Mouse (Mus musculus): ENCODE measurements around the gene Csrnp2. TPM values are rescaled to one million over a fixed set of nuclear protein-coding genes. Genes with fewer than 3 reads are reported as not detected.
"Not testable (repeated sequence)": the region's sequence is repeated elsewhere in the genome, so short reads cannot be mapped to it uniquely, and the experiment has no call there.

Csrnp2 gene
- total RNA-seq (2021): 10 to 100 TPM; 34.5 to 34.7 TPM
- long read RNA-seq, full-length matches to known transcripts: 2 of 6 reads
- long read RNA-seq, partial matches to known transcripts: 4 of 6 reads
- long read RNA-seq, other reads (novel, unspliced or antisense): 0 of 6 reads

DNA sequence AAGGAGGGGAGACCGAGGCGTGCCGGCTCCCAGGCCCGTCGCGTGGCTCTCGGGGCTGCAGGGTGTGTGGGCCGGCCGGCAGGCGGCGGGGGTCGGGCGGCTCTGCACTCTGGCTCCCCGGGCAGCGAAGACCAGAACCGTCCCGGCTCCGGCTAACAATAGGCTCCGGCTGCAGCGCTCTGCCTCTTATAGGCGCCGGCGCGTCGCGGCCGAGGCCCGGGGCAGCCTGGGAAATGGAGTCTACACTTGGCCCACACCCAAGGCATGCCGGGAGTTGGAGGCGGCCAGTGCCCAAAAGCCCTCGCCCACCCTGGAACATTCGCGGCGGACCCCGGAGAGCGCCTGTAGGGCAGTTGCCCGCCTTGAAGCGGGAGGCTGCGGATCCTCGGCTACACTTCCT is at the start of gene Csrnp2:
TSS of gene Csrnp2 (minus strand) at position 387 of the 400 bp plus-strand sequence.
- peak; percentile 94 to 97 for DNase-seq (ENCODE audit: low spot score in 2 of 2)

DNA sequence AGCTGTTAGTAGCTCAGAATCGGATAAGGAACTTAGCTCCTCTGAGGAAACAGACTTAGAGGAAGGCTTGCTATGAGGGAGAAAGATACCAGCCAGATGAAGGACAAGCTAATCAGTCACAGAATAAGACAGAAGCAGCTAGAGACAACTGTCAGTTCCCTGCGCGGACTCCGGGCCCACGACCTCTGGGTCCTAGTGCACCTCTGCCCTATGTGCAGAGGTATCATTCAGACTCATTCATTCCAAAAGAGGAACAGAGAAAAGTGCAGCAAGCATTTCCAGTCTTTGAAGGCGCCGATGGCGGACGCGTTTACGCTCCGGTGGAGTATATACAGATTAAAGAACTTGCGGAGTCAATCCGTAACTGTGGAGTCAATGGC is 48.4 kb upstream of the Csrnp2 start:
- not testable (repeated sequence) for DNase-seq (ENCODE audit: low spot score in 2 of 2)

DNA sequence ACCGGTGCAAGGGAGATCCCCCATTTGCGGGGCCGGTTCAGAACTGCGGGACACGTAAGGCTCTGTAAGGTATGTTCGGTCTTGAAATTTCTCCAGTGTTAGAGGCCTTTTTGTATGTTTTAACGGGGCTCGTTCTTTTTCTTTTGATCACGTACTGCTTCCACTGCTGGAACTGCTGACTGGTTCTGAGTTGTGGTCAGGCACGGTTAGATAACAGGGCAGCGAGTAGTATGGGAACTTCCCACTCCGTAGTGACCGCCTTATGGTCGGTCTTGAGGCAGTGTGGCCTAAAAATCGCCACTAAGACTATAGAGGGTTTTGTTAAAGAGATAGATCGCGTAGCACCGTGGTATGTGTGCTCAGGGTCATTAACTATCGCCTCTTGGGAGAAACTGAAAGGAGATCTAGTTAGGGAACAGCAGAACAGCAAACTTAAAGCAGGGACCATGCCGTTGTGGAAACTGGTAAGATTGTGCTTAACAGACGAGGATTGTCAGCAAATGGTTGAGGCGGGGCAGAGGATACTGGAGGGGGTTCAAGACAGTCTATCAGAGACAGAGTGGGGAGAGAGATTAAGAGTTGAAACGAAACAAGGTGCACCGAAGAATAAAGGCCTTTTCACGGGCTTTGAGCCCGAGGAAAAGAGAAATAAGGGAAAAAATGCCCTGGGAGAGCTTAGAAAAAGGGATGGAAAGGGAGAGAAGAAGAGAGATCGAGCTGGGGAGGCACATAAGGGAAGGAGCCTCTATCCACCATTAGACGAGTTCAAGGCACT is 47.8 kb upstream of the Csrnp2 start:
- not testable (repeated sequence) for DNase-seq (ENCODE audit: low spot score in 2 of 2)

GRCm38 (mm10) chr15:100541426-100541825 is 46.1 kb upstream of the Csrnp2 start:
- no peak for DNase-seq (ENCODE audit: low spot score in 2 of 2)

DNA sequence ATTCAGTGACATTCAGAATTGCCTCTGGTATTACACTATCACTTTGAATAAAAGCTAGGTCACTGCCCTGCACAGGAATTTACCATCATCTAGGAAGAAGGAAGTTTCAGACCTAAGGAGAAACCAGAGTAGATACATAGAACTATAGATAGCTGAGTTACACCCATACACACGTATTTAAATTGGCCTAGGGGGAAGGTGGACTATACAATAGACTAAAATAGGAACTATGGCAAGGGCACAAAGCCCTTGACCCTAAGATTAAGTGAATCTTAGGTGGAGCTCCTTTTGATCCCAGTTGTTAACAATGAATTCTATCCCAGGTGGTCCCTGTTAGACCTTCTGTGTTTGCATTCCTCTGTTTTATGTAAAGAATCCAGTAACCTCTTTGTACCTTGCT is 45.7 kb upstream of the Csrnp2 start:
- not testable (repeated sequence) for DNase-seq (ENCODE audit: low spot score in 2 of 2)

GRCm38 (mm10) chr15:100539411-100539810 is 44.1 kb upstream of the Csrnp2 start:
- no peak for DNase-seq (ENCODE audit: low spot score in 2 of 2)

DNA sequence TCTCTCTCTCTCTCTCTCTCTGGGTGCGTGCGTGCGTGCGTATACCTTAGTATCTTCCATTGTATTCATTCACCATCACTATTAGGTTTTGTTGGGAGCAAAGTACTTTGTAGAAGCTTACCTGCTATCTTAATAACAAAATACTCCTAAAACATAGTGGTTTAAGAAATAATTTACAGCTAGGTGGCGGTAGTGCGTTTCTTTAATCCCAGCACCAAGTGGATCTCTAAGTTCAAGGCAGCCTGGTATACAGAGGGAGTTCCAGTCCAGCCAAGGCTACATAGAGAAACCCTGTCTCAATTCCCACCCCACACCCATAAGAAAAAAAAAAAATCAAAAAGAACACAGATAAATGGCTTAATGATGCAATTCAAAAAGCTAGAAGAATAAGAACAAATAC is 42.6 kb upstream of the Csrnp2 start:
- DNase-seq (ENCODE audit: low spot score in 2 of 2): no peak

DNA sequence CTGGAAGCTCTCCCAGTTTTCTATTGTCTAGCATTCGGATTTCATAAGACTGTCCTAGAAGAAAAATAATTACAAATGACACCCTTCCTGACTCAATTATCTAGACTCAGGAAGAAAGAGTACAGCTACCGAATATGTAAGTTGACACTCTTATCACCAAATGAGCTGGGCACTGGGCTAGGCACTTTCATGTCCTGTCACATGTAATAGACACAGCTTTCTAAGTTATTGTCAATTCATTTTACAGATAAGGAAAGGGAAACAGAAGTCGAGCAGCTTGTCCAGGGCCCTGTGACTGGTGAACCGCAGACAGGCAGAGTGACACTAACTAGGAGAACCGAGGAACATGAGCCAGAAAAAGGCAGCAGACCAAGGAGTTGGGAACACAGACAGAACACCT is 32.6 kb upstream of the Csrnp2 start:
- DNase-seq (ENCODE audit: low spot score in 2 of 2): no peak

DNA sequence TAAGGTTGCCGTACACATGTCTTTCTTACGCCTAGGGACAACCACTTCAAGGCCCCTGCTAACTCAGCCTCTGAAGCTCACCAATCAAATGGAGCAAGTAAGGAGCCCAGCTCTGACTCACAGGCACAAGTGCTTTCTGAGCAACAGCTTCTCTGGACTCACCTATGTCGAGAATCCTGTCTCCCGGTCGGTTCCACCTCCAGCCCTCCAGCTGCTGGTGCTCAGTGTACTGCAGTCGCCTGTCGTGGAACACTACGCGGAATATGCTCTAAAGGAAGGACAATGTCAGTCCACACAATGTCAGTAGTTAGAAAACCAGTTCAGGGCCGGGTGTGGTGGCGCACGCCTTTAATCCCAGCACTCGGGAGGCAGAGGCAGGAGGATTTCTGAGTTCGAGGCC is 30.1 kb upstream of the Csrnp2 start:
- no peak for DNase-seq (ENCODE audit: low spot score in 2 of 2)

DNA sequence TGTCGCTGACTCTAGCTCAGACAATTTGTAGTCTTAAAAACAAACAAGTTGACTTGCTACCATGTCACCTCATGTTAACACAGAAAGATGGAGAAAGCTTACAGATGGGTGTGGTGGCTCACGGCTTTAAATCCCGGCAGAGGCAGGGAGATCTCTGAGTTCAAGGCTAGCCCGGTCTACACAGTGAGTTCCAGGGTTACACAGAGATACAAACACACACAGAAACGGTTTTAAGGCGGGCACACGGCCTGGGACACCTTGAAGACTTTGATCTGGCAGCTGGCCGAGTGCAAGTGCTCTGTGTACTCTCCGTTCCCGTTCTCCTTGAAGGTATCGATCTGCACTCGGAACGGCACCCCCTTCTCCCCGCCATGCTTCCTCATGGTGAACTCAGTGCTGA is 25.0 kb upstream of the Csrnp2 start:
- DNase-seq (ENCODE audit: low spot score in 2 of 2): no peak

DNA sequence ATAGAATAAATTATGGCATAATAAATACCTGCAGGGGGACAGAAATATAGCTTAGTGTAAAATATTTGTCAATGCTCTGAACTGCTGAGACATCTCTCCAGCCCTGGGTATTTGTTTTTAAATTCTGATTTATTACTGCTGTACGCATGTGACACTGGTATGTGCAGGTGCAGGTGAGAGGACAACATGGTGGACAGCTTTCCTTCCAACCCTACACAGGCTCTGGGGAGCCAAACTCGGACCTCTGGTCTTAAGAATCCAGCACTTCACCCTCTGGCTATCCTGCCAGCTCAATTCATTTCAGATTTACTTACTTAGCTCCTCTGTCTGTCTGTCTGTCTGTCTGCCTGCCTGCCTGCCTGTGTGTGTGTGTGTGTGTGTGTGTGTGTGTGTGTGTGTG is 19.8 kb upstream of the Csrnp2 start:
- no peak for DNase-seq (ENCODE audit: low spot score in 2 of 2)

DNA sequence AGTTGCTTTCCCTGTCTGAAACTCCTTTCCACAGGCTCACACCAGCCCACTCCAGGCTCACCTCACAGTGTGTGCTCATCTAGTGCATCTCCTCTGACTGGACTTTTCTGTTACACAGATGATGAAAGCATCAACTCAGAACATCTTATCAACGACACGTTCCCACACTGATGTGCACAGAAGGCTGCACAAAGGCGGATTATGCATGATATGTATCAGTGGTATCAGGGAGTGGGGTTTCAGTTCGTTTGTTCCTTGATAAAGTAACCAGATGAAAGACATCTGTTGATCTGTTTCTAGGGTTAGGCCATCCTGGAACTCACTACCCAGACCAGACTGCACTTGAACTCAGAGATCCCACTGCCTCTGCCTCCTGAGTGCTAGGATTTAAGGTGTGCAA is 18.1 kb upstream of the Csrnp2 start:
- no peak for DNase-seq (ENCODE audit: low spot score in 2 of 2)

- DNase-seq (ENCODE audit: low spot score in 2 of 2): no peak
These were observed 14.8 kb upstream of the Csrnp2 start for GRCm38 (mm10) chr15:100510072-100510471.

DNA sequence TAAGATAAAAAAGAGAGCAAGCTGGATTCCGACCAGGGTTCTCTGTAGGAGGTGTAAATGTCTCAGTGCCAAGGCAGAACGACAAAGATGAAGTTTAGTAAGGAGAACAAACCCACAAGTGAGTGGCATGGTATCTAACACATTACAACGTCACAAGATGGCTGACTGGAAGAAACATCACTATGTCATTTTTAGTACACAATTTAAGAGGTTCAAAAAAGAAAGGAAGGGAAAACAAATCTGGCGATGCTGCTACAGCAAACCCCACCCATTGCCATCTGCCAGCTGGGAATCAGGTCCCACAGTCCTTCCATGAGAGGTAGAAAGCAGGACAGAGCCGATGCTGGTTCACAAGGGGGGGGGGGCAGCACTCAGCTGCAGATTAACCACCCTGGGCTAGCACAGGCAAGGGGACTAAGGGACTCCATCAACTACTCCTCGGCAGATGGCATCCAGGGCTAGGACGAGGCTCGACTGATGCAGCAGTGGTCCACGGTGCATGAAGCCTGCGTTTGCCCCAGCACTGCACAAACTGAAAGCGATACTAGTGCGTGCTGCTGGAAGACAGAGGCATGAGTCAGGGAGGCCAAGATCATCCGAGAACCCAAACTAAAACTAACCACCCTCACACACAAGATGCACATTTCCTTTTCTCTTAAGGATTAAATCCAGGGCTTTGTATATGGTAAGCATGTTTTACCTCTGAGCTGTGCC is 13.3 kb upstream of the Csrnp2 start:
- DNase-seq (ENCODE audit: low spot score in 2 of 2): no peak

DNA sequence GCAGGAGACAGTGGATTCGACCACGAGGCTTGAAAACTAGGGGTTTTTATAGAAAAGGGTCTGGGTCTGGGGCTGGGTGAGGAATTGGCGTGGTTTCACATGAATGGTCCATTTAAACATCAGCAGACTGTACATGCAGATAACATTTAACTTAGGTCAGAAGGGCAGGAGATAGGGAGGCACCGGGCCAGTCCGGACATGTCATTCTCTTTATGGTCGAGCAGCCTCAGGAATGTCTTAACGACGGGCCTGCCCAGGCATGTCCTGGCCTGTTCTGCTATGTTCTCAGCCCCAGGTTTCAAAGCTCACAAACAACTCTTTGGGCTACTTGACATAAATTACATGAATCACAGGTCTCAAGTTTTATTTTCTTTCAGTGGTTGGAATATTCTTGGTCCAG is 4.2 kb upstream of the Csrnp2 start:
- DNase-seq (ENCODE audit: low spot score in 2 of 2): not testable (repeated sequence)

GRCm38 (mm10) chr15:100494647-100495046 is 641 bp downstream of the Csrnp2 start:
- DNase-seq (ENCODE audit: low spot score in 2 of 2): no peak

- no peak for DNase-seq (ENCODE audit: low spot score in 2 of 2)
These were observed 3.3 kb downstream of the Csrnp2 start for GRCm38 (mm10) chr15:100491966-100492365.

- no peak for DNase-seq (ENCODE audit: low spot score in 2 of 2)
These were observed 6.0 kb downstream of the Csrnp2 start for GRCm38 (mm10) chr15:100489263-100489662.

GRCm38 (mm10) chr15:100488297-100488696 is 7.0 kb downstream of the Csrnp2 start:
- not testable (repeated sequence) for DNase-seq (ENCODE audit: low spot score in 2 of 2)

DNA sequence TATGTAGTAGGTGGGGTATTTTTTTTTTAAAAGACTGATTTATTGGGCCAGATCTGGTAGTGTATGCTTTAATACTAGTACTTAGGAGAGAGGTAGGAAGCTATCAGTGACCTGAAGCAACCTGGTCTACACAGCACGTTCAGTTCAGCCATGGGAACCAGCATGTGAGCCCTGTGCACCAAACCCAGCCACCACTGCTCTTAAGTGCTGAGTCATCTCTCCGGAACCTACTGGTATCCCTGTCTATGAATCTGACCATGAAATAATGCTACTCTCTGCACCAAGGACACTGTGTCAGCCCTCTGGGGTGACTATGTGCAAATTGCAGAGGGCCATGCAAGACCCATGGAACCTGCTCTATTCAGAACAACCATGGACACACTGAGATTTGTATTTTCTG is 8.2 kb downstream of the Csrnp2 start:
- DNase-seq (ENCODE audit: low spot score in 2 of 2): no peak

- no peak for DNase-seq (ENCODE audit: low spot score in 2 of 2)
These were observed 8.8 kb downstream of the Csrnp2 start for GRCm38 (mm10) chr15:100486450-100486849.

- DNase-seq (ENCODE audit: low spot score in 2 of 2): no peak
These were observed 9.7 kb downstream of the Csrnp2 start for GRCm38 (mm10) chr15:100485576-100485975.

Data from layer of hippocampus, postnatal 10 days (tissue).